Mouse (Mus musculus): ENCODE measurements around the gene Col27a1. TPM values are rescaled to one million over a fixed set of nuclear protein-coding genes. Genes with fewer than 3 reads are reported as not detected.

Col27a1 gene
- polyA plus RNA-seq, 1 experiment from 2014 or later: 32.3 TPM

- WGBS: 52% methylated on average over 7 of the region's 7 CpGs
Observed at GRCm38 (mm10) chr4:63205583-63205982, 8.2 kb upstream of the Col27a1 start.

GRCm38 (mm10) chr4:63215185-63215992 is 1.6 kb downstream of the Col27a1 start:
- peak; percentile 25; the same call in 1 of the 2 replicates for ATAC-seq (ENCODE audit: low FRiP score, low read depth)
- under 1% methylated on average over 65 of the region's 71 CpGs for whole genome bisulfite sequencing
- H3K27me3 ChIP-seq: peaks cover 7% of the 10 kb centered on the region; the same call in 1 of the 2 replicates
- peaks cover 59% of the 10 kb centered on the region for H3K4me1 ChIP-seq
- no peaks in the 10 kb centered on the region for H3K9me3 ChIP-seq
- H3K4me2 ChIP-seq (replicated peaks): peak overlapping the region; percentile 97
- peak overlapping the region; percentile 96 for H3K9ac ChIP-seq
- peak overlapping the region; percentile 87 for H3K27ac ChIP-seq
- peaks cover 13% of the 10 kb centered on the region for H3K36me3 ChIP-seq
- peak overlapping the region; percentile 93 for H3K4me3 ChIP-seq

More at GRCm38 (mm10) chr4:63205583-63205982, 8.2 kb upstream of the Col27a1 start:
- no peak overlapping the region for H3K4me3 ChIP-seq
- no peak overlapping the region for H3K27ac ChIP-seq
- ATAC-seq (ENCODE audit: low FRiP score, low read depth): no peak
- H3K4me1 ChIP-seq: peaks cover 7% of the 10 kb centered on the region; the same call in 1 of the 2 replicates
- no peaks in the 10 kb centered on the region for H3K36me3 ChIP-seq
- H3K4me2 ChIP-seq (replicated peaks): no peak overlapping the region
- no peaks in the 10 kb centered on the region for H3K27me3 ChIP-seq
- H3K9ac ChIP-seq: no peak overlapping the region
- H3K9me3 ChIP-seq: no peaks in the 10 kb centered on the region

GRCm38 (mm10) chr4:63215993-63216531 is 2.3 kb downstream of the Col27a1 start:
- Histone ChIP-seq H3K9me3 (no peaks in the 10 kb centered on the region), H3K4me3 (peak overlapping the region; percentile 93), H3K27me3 (peaks cover 7% of the 10 kb centered on the region; the same call in 1 of the 2 replicates), H3K9ac (peak overlapping the region; percentile 96), H3K27ac (peak overlapping the region; percentile 87), H3K4me1 (peaks cover 63% of the 10 kb centered on the region), H3K4me2 (replicated peaks) (peak overlapping the region; percentile 97), H3K36me3 (peaks cover 20% of the 10 kb centered on the region)
- WGBS: 2% methylated on average over 24 of the region's 24 CpGs
- peak; percentile 37 for ATAC-seq (ENCODE audit: low FRiP score, low read depth)

GRCm38 (mm10) chr4:63216566-63216965 is 2.8 kb downstream of the Col27a1 start:
- H3K4me1 ChIP-seq: peaks cover 67% of the 10 kb centered on the region
- H3K9me3 ChIP-seq: no peaks in the 10 kb centered on the region
- H3K9ac ChIP-seq: peak overlapping the region; percentile 96
- peaks cover 25% of the 10 kb centered on the region for H3K36me3 ChIP-seq
- peak overlapping the region; percentile 97 for H3K4me2 ChIP-seq (replicated peaks)
- H3K27ac ChIP-seq: peak overlapping the region; percentile 87; the same call in 1 of the 2 replicates
- peak overlapping the region; percentile 93 for H3K4me3 ChIP-seq
- peaks cover 7% of the 10 kb centered on the region; the same call in 1 of the 2 replicates for H3K27me3 ChIP-seq
- peak; percentile 52 for ATAC-seq (ENCODE audit: low FRiP score, low read depth)
- WGBS: 22% methylated on average over 9 of the region's 9 CpGs

GRCm38 (mm10) chr4:63217513-63217912 is 3.7 kb downstream of the Col27a1 start:
- H3K4me1 ChIP-seq: peaks cover 74% of the 10 kb centered on the region
- peak overlapping the region; percentile 93 for H3K4me3 ChIP-seq
- H3K27me3 ChIP-seq: peaks cover 1% of the 10 kb centered on the region; the same call in 1 of the 2 replicates
- WGBS: 85% methylated on average over 6 of the region's 6 CpGs
- no peak for ATAC-seq (ENCODE audit: low FRiP score, low read depth)
- peak overlapping the region; percentile 96 for H3K9ac ChIP-seq
- peak overlapping the region; percentile 97 for H3K4me2 ChIP-seq (replicated peaks)
- H3K27ac ChIP-seq: peak overlapping the region; percentile 87; the same call in 1 of the 2 replicates
- no peaks in the 10 kb centered on the region for H3K9me3 ChIP-seq
- H3K36me3 ChIP-seq: peaks cover 34% of the 10 kb centered on the region

GRCm38 (mm10) chr4:63219059-63219458 is 5.3 kb downstream of the Col27a1 start:
- Histone ChIP-seq H3K36me3 (peaks cover 50% of the 10 kb centered on the region), H3K9ac (no peak overlapping the region), H3K27ac (no peak overlapping the region), H3K27me3 (no peaks in the 10 kb centered on the region), H3K4me2 (replicated peaks) (no peak overlapping the region), H3K9me3 (no peaks in the 10 kb centered on the region), H3K4me3 (no peak overlapping the region), H3K4me1 (peaks cover 68% of the 10 kb centered on the region)
- WGBS: 82% methylated on average over 3 of the region's 3 CpGs
- ATAC-seq (ENCODE audit: low FRiP score, low read depth): no peak

GRCm38 (mm10) chr4:63219635-63220034 is 5.8 kb downstream of the Col27a1 start:
- peaks cover 63% of the 10 kb centered on the region for H3K4me1 ChIP-seq
- no peak for ATAC-seq (ENCODE audit: low FRiP score, low read depth)
- H3K36me3 ChIP-seq: peaks cover 55% of the 10 kb centered on the region
- H3K4me3 ChIP-seq: no peak overlapping the region
- no peak overlapping the region for H3K27ac ChIP-seq
- no peaks in the 10 kb centered on the region for H3K27me3 ChIP-seq
- no peak overlapping the region for H3K9ac ChIP-seq
- whole genome bisulfite sequencing: 81% methylated on average over 6 of the region's 6 CpGs
- no peak overlapping the region for H3K4me2 ChIP-seq (replicated peaks)
- H3K9me3 ChIP-seq: no peaks in the 10 kb centered on the region

GRCm38 (mm10) chr4:63221096-63221958 is 7.5 kb downstream of the Col27a1 start:
- no peak overlapping the region for H3K27ac ChIP-seq
- peaks cover 72% of the 10 kb centered on the region for H3K4me1 ChIP-seq
- no peaks in the 10 kb centered on the region for H3K27me3 ChIP-seq
- ATAC-seq (ENCODE audit: low FRiP score, low read depth): peak; percentile 48; the same call in 1 of the 2 replicates
- H3K9ac ChIP-seq: no peak overlapping the region
- 81% methylated on average over 15 of the region's 15 CpGs for WGBS
- H3K4me3 ChIP-seq: no peak overlapping the region
- peaks cover 72% of the 10 kb centered on the region for H3K36me3 ChIP-seq
- H3K4me2 ChIP-seq (replicated peaks): no peak overlapping the region
- H3K9me3 ChIP-seq: no peaks in the 10 kb centered on the region

GRCm38 (mm10) chr4:63222246-63222645 is 8.4 kb downstream of the Col27a1 start:
- Histone ChIP-seq H3K9ac (no peak overlapping the region), H3K4me1 (peaks cover 72% of the 10 kb centered on the region), H3K36me3 (peaks cover 79% of the 10 kb centered on the region), H3K4me2 (replicated peaks) (no peak overlapping the region), H3K27ac (no peak overlapping the region), H3K9me3 (no peaks in the 10 kb centered on the region), H3K27me3 (no peaks in the 10 kb centered on the region), H3K4me3 (no peak overlapping the region)
- no peak for ATAC-seq (ENCODE audit: low FRiP score, low read depth)
- 81% methylated on average over 8 of the region's 8 CpGs for WGBS

- Histone ChIP-seq H3K36me3 (peaks cover 77% of the 10 kb centered on the region), H3K27me3 (no peaks in the 10 kb centered on the region), H3K9ac (no peak overlapping the region; the same call in 1 of the 2 replicates), H3K9me3 (no peaks in the 10 kb centered on the region), H3K4me1 (peaks cover 72% of the 10 kb centered on the region), H3K4me2 (replicated peaks) (no peak overlapping the region), H3K27ac (peak overlapping the region; percentile 75; the same call in 1 of the 2 replicates), H3K4me3 (no peak overlapping the region)
- 82% methylated on average over 10 of the region's 10 CpGs for WGBS
- ATAC-seq (ENCODE audit: low FRiP score, low read depth): no peak
Observed at GRCm38 (mm10) chr4:63225373-63225772, 11.6 kb downstream of the Col27a1 start.

GRCm38 (mm10) chr4:63226164-63226882 is 12.5 kb downstream of the Col27a1 start:
- WGBS: 74% methylated on average over 8 of the region's 8 CpGs
- H3K36me3 ChIP-seq: peaks cover 76% of the 10 kb centered on the region
- H3K27me3 ChIP-seq: no peaks in the 10 kb centered on the region
- no peak overlapping the region for H3K9ac ChIP-seq
- H3K9me3 ChIP-seq: no peaks in the 10 kb centered on the region
- H3K4me2 ChIP-seq (replicated peaks): no peak overlapping the region
- no peak overlapping the region for H3K4me3 ChIP-seq
- peaks cover 74% of the 10 kb centered on the region for H3K4me1 ChIP-seq
- peak overlapping the region; percentile 75 for H3K27ac ChIP-seq
- no peak for ATAC-seq (ENCODE audit: low FRiP score, low read depth)
